Mouse (Mus musculus): ENCODE measurements at regions not wholly inside any gene's neighbourhood (a gene's known extent, or its start where the extent isn't known, plus 50 kb on each side); places are given as distances from the start of the nearest gene placed in this dataset.

DNA sequence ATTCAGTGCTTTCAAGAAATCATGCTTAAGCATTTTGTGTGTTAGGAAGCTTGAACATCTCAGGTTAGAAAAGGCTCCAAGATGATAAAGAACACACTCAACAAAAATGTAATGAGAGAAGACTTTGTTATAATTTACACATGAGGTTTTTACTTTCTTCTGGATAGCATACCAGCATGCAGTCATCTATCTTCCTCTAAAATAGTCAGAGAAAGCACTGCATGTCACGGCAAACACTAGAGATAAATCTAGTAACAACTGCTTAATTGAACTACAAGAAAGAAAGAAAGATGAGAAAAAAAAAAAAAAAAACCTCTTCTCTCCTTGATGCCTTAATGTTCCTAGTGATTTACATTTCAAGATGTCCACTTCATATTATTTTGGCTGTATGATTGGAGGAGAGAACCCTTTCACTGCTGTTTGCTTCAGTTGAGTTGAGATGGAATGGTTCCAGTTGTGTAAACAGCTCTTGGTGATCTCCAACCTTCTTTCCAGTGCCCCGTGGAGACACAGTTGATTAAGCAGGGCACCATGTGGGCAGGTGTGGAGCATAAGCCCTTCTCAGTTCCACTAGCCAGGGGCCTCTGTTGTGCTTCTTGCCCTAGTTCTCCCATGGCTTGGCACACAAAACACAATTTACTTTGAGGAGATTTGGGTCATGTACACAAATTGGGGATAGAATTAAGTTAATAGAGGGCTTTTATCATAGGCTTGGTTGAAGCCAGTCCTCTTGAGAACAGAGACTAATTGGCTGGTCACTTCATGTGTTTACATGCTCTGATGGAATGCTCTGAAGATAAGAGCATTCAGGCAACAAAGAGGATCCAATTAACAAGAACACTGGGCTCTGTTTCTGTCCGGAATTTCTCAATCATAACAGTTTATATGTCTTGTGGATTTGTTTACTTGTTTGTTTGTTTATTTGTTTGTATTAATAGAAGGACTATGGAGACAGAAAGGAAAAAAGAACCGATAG, 81.1 kb upstream of the Sema3d start:
- ATAC-seq (ENCODE audit: insufficient read depth, low FRiP score): no peak
- Histone ChIP-seq H3K27me3 (ENCODE audit: control insufficient read depth, insufficient read depth, low read length) (no peaks in the 10 kb centered on the region), H3K4me3 (replicated peaks; ENCODE audit: low read length) (no peak overlapping the region), H3K4me2 (ENCODE audit: low read depth, low read length) (no peak overlapping the region), H3K9me3 (replicated peaks; ENCODE audit: control insufficient read depth, low read length) (no peaks in the 10 kb centered on the region), H3K4me1 (ENCODE audit: control insufficient read depth, insufficient read depth, low read length) (no peaks in the 10 kb centered on the region), H3K36me3 (ENCODE audit: control insufficient read depth, insufficient read depth, low read length) (no peaks in the 10 kb centered on the region), H3K27ac (ENCODE audit: low read length) (no peak overlapping the region), H3K9ac (ENCODE audit: low read length) (no peak overlapping the region)
- 39% methylated on average over 4 of the region's 4 CpGs for WGBS

DNA sequence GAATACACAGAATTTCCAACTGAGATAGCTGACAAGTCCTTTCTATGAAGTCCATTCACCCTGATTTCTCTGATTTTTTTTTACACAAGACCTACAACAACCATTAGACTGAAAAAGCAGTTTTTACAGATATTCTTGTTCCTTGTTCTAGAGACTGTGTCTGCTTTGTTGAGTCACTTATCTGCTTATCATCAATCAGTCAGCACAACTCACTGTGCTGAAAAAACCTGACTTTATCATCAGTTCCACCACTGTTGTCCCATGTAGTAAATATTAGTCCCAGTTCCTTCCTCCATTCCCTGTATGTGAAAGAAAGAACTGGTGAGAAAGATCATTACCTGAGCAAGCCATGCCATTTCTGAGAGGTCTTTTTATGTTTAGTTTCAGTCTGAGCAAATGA, 73.8 kb upstream of the Sema3d start:
- no peak overlapping the region for H3K27ac ChIP-seq (ENCODE audit: low read length)
- no peaks in the 10 kb centered on the region for H3K4me1 ChIP-seq (ENCODE audit: control insufficient read depth, insufficient read depth, low read length)
- no peak for ATAC-seq (ENCODE audit: insufficient read depth, low FRiP score)

DNA sequence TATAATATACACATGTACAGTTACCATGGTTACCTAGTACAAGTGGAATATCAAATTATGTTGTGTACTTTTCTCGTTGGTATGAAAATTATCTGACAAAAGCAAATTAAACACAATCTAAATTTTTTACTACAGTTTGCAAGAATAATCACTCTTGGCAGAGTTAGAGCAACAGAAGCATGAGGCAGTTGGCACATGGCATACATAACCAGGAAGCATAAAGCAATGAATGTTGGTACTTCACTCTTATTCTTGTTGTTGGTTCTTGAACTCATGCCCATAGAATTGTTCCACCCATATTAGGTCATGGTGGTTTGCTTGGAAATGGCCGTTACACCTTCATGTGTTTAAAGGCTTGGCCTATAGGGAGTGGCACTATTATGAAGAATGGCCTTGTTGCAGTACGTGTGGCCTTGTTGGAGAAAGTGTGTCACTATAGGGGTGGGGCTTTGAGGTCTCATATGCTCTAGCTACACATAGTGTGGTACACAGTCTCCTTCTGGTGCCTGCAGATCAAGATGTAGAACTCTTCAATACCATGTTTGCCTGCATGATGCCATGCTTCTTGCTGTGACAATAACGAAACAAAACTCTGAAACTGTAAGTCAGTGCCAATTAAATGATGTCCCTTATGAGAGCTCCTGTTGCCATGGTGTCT, 50.4 kb upstream of the Sema3d start:
- no peak for ATAC-seq (ENCODE audit: insufficient read depth, low FRiP score)
- H3K27ac ChIP-seq (ENCODE audit: low read length): no peak overlapping the region
- H3K9me3 ChIP-seq (replicated peaks; ENCODE audit: control insufficient read depth, low read length): no peaks in the 10 kb centered on the region
- no peaks in the 10 kb centered on the region for H3K4me1 ChIP-seq (ENCODE audit: control insufficient read depth, insufficient read depth, low read length)
- no peaks in the 10 kb centered on the region for H3K36me3 ChIP-seq (ENCODE audit: control insufficient read depth, insufficient read depth, low read length)
- WGBS: 72% methylated on average over 4 of the region's 4 CpGs
- no peaks in the 10 kb centered on the region for H3K27me3 ChIP-seq (ENCODE audit: control insufficient read depth, insufficient read depth, low read length)
- no peak overlapping the region for H3K9ac ChIP-seq (ENCODE audit: low read length)
- no peak overlapping the region for H3K4me2 ChIP-seq (ENCODE audit: low read depth, low read length)
- no peak overlapping the region for H3K4me3 ChIP-seq (replicated peaks; ENCODE audit: low read length)

More for the DNA sequence above, 73.8 kb upstream of the Sema3d start:
- H3K4me3 ChIP-seq (replicated peaks; ENCODE audit: low read length): no peak overlapping the region
- H3K4me2 ChIP-seq (ENCODE audit: low read depth, low read length): no peak overlapping the region
- H3K27me3 ChIP-seq (ENCODE audit: control insufficient read depth, insufficient read depth, low read length): no peaks in the 10 kb centered on the region
- no peaks in the 10 kb centered on the region for H3K9me3 ChIP-seq (replicated peaks; ENCODE audit: control insufficient read depth, low read length)
- H3K9ac ChIP-seq (ENCODE audit: low read length): no peak overlapping the region
- H3K36me3 ChIP-seq (ENCODE audit: control insufficient read depth, insufficient read depth, low read length): no peaks in the 10 kb centered on the region
